Mouse (Mus musculus) heart, embryonic 14.5 days (tissue): ENCODE measurements at regions not wholly inside any gene's neighbourhood (a gene's known extent, or its start where the extent isn't known, plus 50 kb on each side); places are given as distances from the start of the nearest gene placed in this dataset.

ENCODE experiments used
- ATAC-seq: fragments of 200-750 bp; cut with Nextera tagmentation; 2 replicates; pipeline ENCODE4 v1.8.0; 2017; ENCODE audit warnings: low read depth, moderate TSS enrichment; ENCODE audit not compliant: insufficient number of reproducible peaks, insufficient read depth, low FRiP score
- H3K27ac ChIP-seq, 2 experiments: fragments of 200-500 bp in 1 of 2; fragments of 300-500 bp in 1 of 2; sonication (generic) in 1 of 2; replicated peaks in 1 of 2; 2 replicates each; pipeline ENCODE4 v1.5.1; 2012 to 2014; ENCODE audit warnings: low read depth in 2 of 2, low read length in 2 of 2, control low read depth in 1 of 2, mild to moderate bottlenecking in 1 of 2, mixed read lengths in 1 of 2; ENCODE audit not compliant: control insufficient read depth in 1 of 2, insufficient read depth in 1 of 2
- H3K27me3 ChIP-seq: fragments of 300-500 bp; sonication (generic); 2 replicates; pipeline ENCODE4 v1.6.1; 2014; ENCODE audit warnings: mild to moderate bottlenecking, low read length, control low read depth; ENCODE audit not compliant: control insufficient read depth, insufficient read depth
- H3K36me3 ChIP-seq: fragments of 300-500 bp; sonication (generic); 2 replicates; pipeline ENCODE4 v1.6.1; 2014; ENCODE audit warnings: mild to moderate bottlenecking, control low read depth, low read length, mixed read lengths; ENCODE audit not compliant: control insufficient read depth, insufficient read depth
- H3K4me1 ChIP-seq, 2 experiments: fragments of 200-500 bp in 1 of 2; fragments of 300-500 bp in 1 of 2; sonication (generic) in 1 of 2; 2 replicates each; pipeline ENCODE4 v1.6.1; 2012 to 2014; ENCODE audit warnings: low read length in 2 of 2, control low read depth in 1 of 2, mixed read lengths in 1 of 2; ENCODE audit not compliant: control insufficient read depth in 2 of 2, insufficient read depth in 2 of 2
- H3K4me2 ChIP-seq: fragments of 300-500 bp; sonication (generic); 2 replicates; pipeline ENCODE4 v1.6.1; 2014; ENCODE audit warnings: mild to moderate bottlenecking, low read length
- H3K4me3 ChIP-seq, 2 experiments: fragments of 200-500 bp in 1 of 2; fragments of 300-500 bp in 1 of 2; sonication (generic) in 1 of 2; 2 replicates each; pipeline ENCODE4 v1.5.1; 2012 to 2014; ENCODE audit warnings: low read length in 2 of 2, mild to moderate bottlenecking in 2 of 2, control low read depth in 1 of 2, low read depth in 1 of 2, moderate library complexity in 1 of 2; ENCODE audit not compliant: control insufficient read depth in 1 of 2, insufficient read depth in 1 of 2
- H3K9ac ChIP-seq: fragments of 300-500 bp; sonication (generic); 2 replicates; pipeline ENCODE4 v1.6.1; 2014; ENCODE audit warnings: mild to moderate bottlenecking, low read length
- H3K9me3 ChIP-seq: fragments of 300-500 bp; sonication (generic); 2 replicates; pipeline ENCODE4 v1.6.1; 2016; ENCODE audit warnings: low read length, control low read depth; ENCODE audit not compliant: control insufficient read depth
- WGBS: fragments of 180-500 bp; shearing (Covaris S2); extraction: QIAGEN DNeasy Blood & Tissue Kit; methylation state at CpG from one replicate; pipeline ENCODE4 v1.1.7; 2014; 5-methylcytosine and 5-hydroxymethylcytosine counted together

- no peak for ATAC-seq
- WGBS, result 51% methylated on average over 9 of the region's 9 CpGs
Observed at GRCm38 (mm10) chr12:112387836-112388235, 101.4 kb upstream of the A530016L24Rik start.

GRCm38 (mm10) chr12:112395909-112396308, 93.3 kb upstream of the A530016L24Rik start:
- ATAC-seq, result no peak
- Histone ChIP-seq H3K36me3 (no peaks in the 10 kb centered on the region), H3K4me2 (no peak overlapping the region), H3K27ac (no peak overlapping the region), H3K9ac (no peak overlapping the region), H3K4me1 (no peaks in the 10 kb centered on the region), H3K4me3 (no peak overlapping the region), H3K27me3 (no peaks in the 10 kb centered on the region), H3K9me3 (no peaks in the 10 kb centered on the region)
- 72% methylated on average over 13 of the region's 13 CpGs for WGBS

More at GRCm38 (mm10) chr12:112387836-112388235, 101.4 kb upstream of the A530016L24Rik start:
- Histone ChIP-seq H3K9me3 (no peaks in the 10 kb centered on the region), H3K4me3 (no peak overlapping the region), H3K27ac (no peak overlapping the region), H3K27me3 (no peaks in the 10 kb centered on the region), H3K4me1 (no peaks in the 10 kb centered on the region), H3K4me2 (no peak overlapping the region), H3K36me3 (no peaks in the 10 kb centered on the region), H3K9ac (no peak overlapping the region)

GRCm38 (mm10) chr12:112403688-112404240, 85.5 kb upstream of the A530016L24Rik start:
- no peaks in the 10 kb centered on the region for H3K4me1 ChIP-seq
- H3K4me2 ChIP-seq, result no peak overlapping the region
- no peaks in the 10 kb centered on the region for H3K9me3 ChIP-seq
- no peak for ATAC-seq
- H3K4me3 ChIP-seq, result no peak overlapping the region
- no peaks in the 10 kb centered on the region for H3K36me3 ChIP-seq
- no peak overlapping the region for H3K27ac ChIP-seq
- 84% methylated on average over 11 of the region's 11 CpGs for WGBS
- H3K9ac ChIP-seq, result no peak overlapping the region
- no peaks in the 10 kb centered on the region for H3K27me3 ChIP-seq

GRCm38 (mm10) chr12:112404338-112404737, 84.9 kb upstream of the A530016L24Rik start:
- no peaks in the 10 kb centered on the region for H3K4me1 ChIP-seq
- no peak overlapping the region for H3K4me3 ChIP-seq
- 83% methylated on average over 12 of the region's 12 CpGs for WGBS
- no peaks in the 10 kb centered on the region for H3K9me3 ChIP-seq
- no peaks in the 10 kb centered on the region for H3K27me3 ChIP-seq
- no peak overlapping the region for H3K27ac ChIP-seq
- no peak overlapping the region for H3K9ac ChIP-seq
- no peak for ATAC-seq
- no peak overlapping the region for H3K4me2 ChIP-seq
- H3K36me3 ChIP-seq, result no peaks in the 10 kb centered on the region

GRCm38 (mm10) chr12:112405781-112406213, 83.5 kb upstream of the A530016L24Rik start:
- Histone ChIP-seq H3K9ac (no peak overlapping the region), H3K4me2 (no peak overlapping the region), H3K27ac (no peak overlapping the region), H3K4me1 (no peaks in the 10 kb centered on the region), H3K4me3 (no peak overlapping the region), H3K9me3 (no peaks in the 10 kb centered on the region), H3K36me3 (no peaks in the 10 kb centered on the region), H3K27me3 (peaks cover 4% of the 10 kb centered on the region; the same call in 1 of the 2 replicates)
- ATAC-seq, result no peak
- WGBS, result 79% methylated on average over 12 of the region's 12 CpGs

GRCm38 (mm10) chr12:112411612-112412350, 77.5 kb upstream of the A530016L24Rik start:
- Histone ChIP-seq H3K9me3 (no peaks in the 10 kb centered on the region), H3K9ac (no peak overlapping the region), H3K4me2 (peak overlapping the region; percentile 19; the same call in 1 of the 2 replicates), H3K36me3 (no peaks in the 10 kb centered on the region), H3K27ac (no peak overlapping the region), H3K4me3 (no peak overlapping the region), H3K27me3 (peaks cover 8% of the 10 kb centered on the region; the same call in 1 of the 2 replicates), H3K4me1 (peaks cover 0 to 8% of the 10 kb centered on the region in 2 experiments; a peak in 2 of 4 replicates)
- no peak for ATAC-seq
- WGBS, result 8% methylated on average over 13 of the region's 13 CpGs

GRCm38 (mm10) chr12:112412351-112412697, 76.9 kb upstream of the A530016L24Rik start:
- Histone ChIP-seq H3K4me2 (no peak overlapping the region), H3K27me3 (peaks cover 8% of the 10 kb centered on the region; the same call in 1 of the 2 replicates), H3K4me1 (peaks cover 0 to 8% of the 10 kb centered on the region in 2 experiments; a peak in 2 of 4 replicates), H3K4me3 (no peak overlapping the region), H3K36me3 (no peaks in the 10 kb centered on the region), H3K27ac (no peak overlapping the region), H3K9ac (no peak overlapping the region), H3K9me3 (no peaks in the 10 kb centered on the region)
- 32% methylated on average over 2 of the region's 2 CpGs for WGBS
- ATAC-seq, result no peak
